Mouse (Mus musculus) urinary bladder, postnatal 0 days (tissue): Measurements from ENCODE around the gene Zmynd12. TPM values are rescaled to one million over a fixed set of nuclear protein-coding genes. Genes with fewer than 3 reads are reported as not detected.

Experiments used
- polyA plus RNA-seq: library from polyadenylated mRNA; unstranded; fragments of >200 nt; fragmentation: Nextera tagmentation; extraction: Ambion mirVana; gene quantifications from 2 replicates; pipeline ENCODE4 v1.2.1, GENCODE M21; 2015

The Zmynd12 gene
- 0.30 and 0.36 TPM in 2 replicates for polyA plus RNA-seq

GRCm38 (mm10) chr4:119422294-119422964 lies at the start of gene Zmynd12, which contains the start of gene Ppcs:
Gene Zmynd12 (plus strand): TSS chr4:119422814.
Gene Ppcs (minus strand): TSS chr4:119422420.

GRCm38 (mm10) chr4:119415072-119415753 lies 7.4 kb upstream of the Zmynd12 start, which contains the start of gene Ccdc30:
Gene Ccdc30 (minus strand): TSS chr4:119415521.

GRCm38 (mm10) chr4:119492291-119492932 lies 69.8 kb downstream of the Zmynd12 start, which contains the start of gene Rimkla:
Gene Rimkla (minus strand): TSS chr4:119492628.

Other genes with a start within 250 kb of the Zmynd12 start
- gene Zfp691, start 248.6 kb upstream of the Zmynd12 start, polyA plus RNA-seq = 3.7 and 3.8 TPM in 2 replicates
- 0.35 and 0.92 TPM in 2 replicates for gene Ermap, start 232.8 kb upstream of the Zmynd12 start, polyA plus RNA-seq
- 117 and 125 TPM in 2 replicates for gene Svbp, start 227.5 kb upstream of the Zmynd12 start, polyA plus RNA-seq
- gene Tmem269, start 204.6 kb upstream of the Zmynd12 start, polyA plus RNA-seq = 0.10 TPM in 1 of 2 replicates, not detected in the other
- gene AU022252, start 190.1 kb upstream of the Zmynd12 start, polyA plus RNA-seq = 16.0 and 19.9 TPM in 2 replicates
- gene P3h1, start 189.9 kb upstream of the Zmynd12 start, polyA plus RNA-seq = 28.1 and 33.4 TPM in 2 replicates
- gene Cldn19, start 167.4 kb upstream of the Zmynd12 start, polyA plus RNA-seq = not detected in 2 replicates
- gene Ybx1, start 128.2 kb upstream of the Zmynd12 start, polyA plus RNA-seq = 336 and 370 TPM in 2 replicates
- gene Ppih, start 102.3 kb upstream of the Zmynd12 start, polyA plus RNA-seq = 30.0 and 36.2 TPM in 2 replicates
- gene Ccdc30, start 7.3 kb upstream of the Zmynd12 start, polyA plus RNA-seq = 0.59 and 1.2 TPM in 2 replicates
- 32.6 and 34.9 TPM in 2 replicates for gene Ppcs, start 394 bp upstream of the Zmynd12 start, polyA plus RNA-seq
- gene Rimkla, start 69.8 kb downstream of the Zmynd12 start, polyA plus RNA-seq = 0.07 and 0.23 TPM in 2 replicates
- gene Foxj3, start 114.2 kb downstream of the Zmynd12 start, polyA plus RNA-seq = 12.3 and 13.2 TPM in 2 replicates
- 2.8 and 3.9 TPM in 2 replicates for gene Frg2f1, start 116.7 kb downstream of the Zmynd12 start, polyA plus RNA-seq
- 1.2 and 1.5 TPM in 2 replicates for gene Guca2a, start 214.9 kb downstream of the Zmynd12 start, polyA plus RNA-seq
- gene Guca2b, start 236.1 kb downstream of the Zmynd12 start, polyA plus RNA-seq = not detected in 2 replicates